Mouse (Mus musculus) embryonic facial prominence, embryonic 14.5 days (tissue): Measurements from ENCODE around the gene Mab21l2. TPM values are rescaled to one million over a fixed set of nuclear protein-coding genes. Genes with fewer than 3 reads are reported as not detected.

ENCODE experiments used
- ATAC-seq: fragments of 200-750 bp; cut with Nextera tagmentation; 2 replicates; pipeline ENCODE4 v1.8.0; 2017; ENCODE audit warnings: low read depth, moderate number of reproducible peaks, moderate TSS enrichment
- DNase-seq: peaks from one replicate; pipeline ENCODE4 v3.0.0-alpha.2; 2015; ENCODE audit warnings: low spot score
- H3K27ac ChIP-seq: fragments of 300-500 bp; sonication (generic); replicated peaks from 2 replicates; pipeline ENCODE4 v1.5.1; 2014; ENCODE audit warnings: low read depth, mild to moderate bottlenecking, low read length, moderate library complexity
- H3K27me3 ChIP-seq: fragments of 300-500 bp; sonication (generic); replicated peaks from 2 replicates; pipeline ENCODE4 v1.6.1; 2014; ENCODE audit warnings: low read length; ENCODE audit not compliant: control insufficient read depth, insufficient read depth
- H3K36me3 ChIP-seq: fragments of 300-500 bp; sonication (generic); 2 replicates; pipeline ENCODE4 v1.6.1; 2014; ENCODE audit warnings: low read length, mixed read lengths; ENCODE audit not compliant: control insufficient read depth, insufficient read depth
- H3K4me1 ChIP-seq: fragments of 300-500 bp; sonication (generic); 2 replicates; pipeline ENCODE4 v1.6.1; 2014; ENCODE audit warnings: antibody characterized with exemption, low read length; ENCODE audit not compliant: control insufficient read depth, insufficient read depth
- H3K4me2 ChIP-seq: fragments of 300-500 bp; sonication (generic); 2 replicates; pipeline ENCODE4 v1.6.1; 2014; ENCODE audit warnings: low read depth, mild to moderate bottlenecking, low read length, moderate library complexity, mixed read lengths
- H3K4me3 ChIP-seq: fragments of 300-500 bp; sonication (generic); 2 replicates; pipeline ENCODE4 v1.5.1; 2014; ENCODE audit warnings: low read depth, mild to moderate bottlenecking, low read length
- H3K9ac ChIP-seq: fragments of 300-500 bp; sonication (generic); 2 replicates; pipeline ENCODE4 v1.6.1; 2014; ENCODE audit warnings: low read depth, mild to moderate bottlenecking, low read length, moderate library complexity, mixed read lengths
- H3K9me3 ChIP-seq: fragments of 300-500 bp; sonication (generic); 2 replicates; pipeline ENCODE4 v1.6.1; 2016; ENCODE audit warnings: low read length; ENCODE audit not compliant: control insufficient read depth
- WGBS: fragments of 180-500 bp; shearing (Covaris S2); extraction: QIAGEN DNeasy Blood & Tissue Kit; methylation state at CpG from one replicate; pipeline ENCODE4 v1.1.7; 2014; 5-methylcytosine and 5-hydroxymethylcytosine counted together
- polyA plus RNA-seq: library from polyadenylated mRNA; unstranded; fragments of >200 nt; fragmentation: Nextera tagmentation; extraction: Ambion mirVana; gene quantifications from 2 replicates; pipeline ENCODE4 v1.2.1, GENCODE M21; 2014

The Mab21l2 gene
- polyA plus RNA-seq = 33.9 and 45.0 TPM in 2 replicates

GRCm38 (mm10) chr3:86548091-86549015 lies at the start of gene Mab21l2:
Mab21l2 (minus strand) TSS chr3:86548629.
- peak within 1 kb of the TSS; percentile 99 for H3K27ac ChIP-seq
- peak within 1 kb of the TSS; percentile 95 for H3K9ac ChIP-seq
- H3K4me2 ChIP-seq = peak within 1 kb of the TSS; percentile 64

GRCm38 (mm10) chr3:86575312-86575711 lies 26.9 kb upstream of the Mab21l2 start:
- Histone ChIP-seq H3K9ac (no peak overlapping the region), H3K4me1 (no peaks in the 10 kb centered on the region), H3K27ac (no peak overlapping the region), H3K4me3 (no peak overlapping the region), H3K27me3 (no peaks in the 10 kb centered on the region), H3K36me3 (no peaks in the 10 kb centered on the region), H3K4me2 (no peak overlapping the region), H3K9me3 (no peaks in the 10 kb centered on the region)
- ATAC-seq (no peak), DNase-seq (no peak)

More at GRCm38 (mm10) chr3:86548091-86549015, at the start of gene Mab21l2:
- DNase-seq = peak; percentile 94
- WGBS = 2% methylated on average over 25 of the region's 25 CpGs
- no peaks in the 10 kb centered on the region for H3K9me3 ChIP-seq
- H3K36me3 ChIP-seq = no peaks in the 10 kb centered on the region
- peak; percentile 88 for ATAC-seq
- peaks cover 7% of the 10 kb centered on the region; the same call in 1 of the 2 replicates for H3K4me1 ChIP-seq
- H3K27me3 ChIP-seq = peaks cover 15% of the 10 kb centered on the region; the same call in 1 of the 2 replicates
- peak within 1 kb of the TSS; percentile 55 for H3K4me3 ChIP-seq

GRCm38 (mm10) chr3:86572519-86573244 lies 24.3 kb upstream of the Mab21l2 start:
- DNase-seq (no peak), ATAC-seq (no peak)
- Histone ChIP-seq H3K4me3 (no peak overlapping the region), H3K4me1 (no peaks in the 10 kb centered on the region), H3K36me3 (no peaks in the 10 kb centered on the region), H3K9me3 (no peaks in the 10 kb centered on the region), H3K27me3 (no peaks in the 10 kb centered on the region), H3K9ac (no peak overlapping the region), H3K27ac (no peak overlapping the region), H3K4me2 (no peak overlapping the region)
- WGBS = 50% methylated on average over 3 of the region's 3 CpGs

GRCm38 (mm10) chr3:86571518-86571917 lies 23.1 kb upstream of the Mab21l2 start:
- no peak overlapping the region for H3K4me2 ChIP-seq
- 30% methylated on average over 4 of the region's 4 CpGs for WGBS
- no peak overlapping the region for H3K27ac ChIP-seq
- H3K36me3 ChIP-seq = no peaks in the 10 kb centered on the region
- H3K27me3 ChIP-seq = no peaks in the 10 kb centered on the region
- DNase-seq (no peak), ATAC-seq (no peak)
- no peaks in the 10 kb centered on the region for H3K9me3 ChIP-seq
- no peaks in the 10 kb centered on the region for H3K4me1 ChIP-seq
- no peak overlapping the region for H3K4me3 ChIP-seq
- H3K9ac ChIP-seq = no peak overlapping the region

GRCm38 (mm10) chr3:86567312-86567711 lies 18.9 kb upstream of the Mab21l2 start:
- Histone ChIP-seq H3K27me3 (no peaks in the 10 kb centered on the region), H3K4me1 (no peaks in the 10 kb centered on the region), H3K4me3 (no peak overlapping the region), H3K36me3 (no peaks in the 10 kb centered on the region), H3K9me3 (no peaks in the 10 kb centered on the region), H3K4me2 (no peak overlapping the region), H3K27ac (no peak overlapping the region), H3K9ac (no peak overlapping the region)
- ATAC-seq (no peak), DNase-seq (no peak)
- WGBS = 66% methylated on average over 4 of the region's 4 CpGs

GRCm38 (mm10) chr3:86561396-86561795 lies 13.0 kb upstream of the Mab21l2 start:
- DNase-seq (no peak), ATAC-seq (no peak)
- no peaks in the 10 kb centered on the region for H3K27me3 ChIP-seq
- H3K4me3 ChIP-seq = no peak overlapping the region
- no peaks in the 10 kb centered on the region for H3K36me3 ChIP-seq
- H3K4me2 ChIP-seq = no peak overlapping the region
- H3K27ac ChIP-seq = no peak overlapping the region
- WGBS = 95% methylated on average over 1 of the region's 1 CpGs
- H3K9me3 ChIP-seq = no peaks in the 10 kb centered on the region
- H3K9ac ChIP-seq = no peak overlapping the region
- H3K4me1 ChIP-seq = peaks cover 6% of the 10 kb centered on the region; the same call in 1 of the 2 replicates

GRCm38 (mm10) chr3:86561023-86561344 lies 12.6 kb upstream of the Mab21l2 start:
- H3K4me1 ChIP-seq = peaks cover 10% of the 10 kb centered on the region; the same call in 1 of the 2 replicates
- H3K36me3 ChIP-seq = no peaks in the 10 kb centered on the region
- ATAC-seq (no peak), DNase-seq (no peak)
- no peaks in the 10 kb centered on the region for H3K9me3 ChIP-seq
- no peak overlapping the region for H3K4me2 ChIP-seq
- H3K27ac ChIP-seq = no peak overlapping the region
- H3K27me3 ChIP-seq = no peaks in the 10 kb centered on the region
- no peak overlapping the region for H3K4me3 ChIP-seq
- no peak overlapping the region for H3K9ac ChIP-seq
- 85% methylated on average over 1 of the region's 1 CpGs for WGBS

- no peak overlapping the region for H3K4me2 ChIP-seq
- no peak overlapping the region for H3K27ac ChIP-seq
- ATAC-seq (no peak), DNase-seq (peak; percentile 55)
- no peaks in the 10 kb centered on the region for H3K36me3 ChIP-seq
- H3K27me3 ChIP-seq = no peaks in the 10 kb centered on the region
- H3K4me3 ChIP-seq = no peak overlapping the region
- H3K4me1 ChIP-seq = peaks cover 12% of the 10 kb centered on the region
- no peak overlapping the region for H3K9ac ChIP-seq
- 75% methylated on average over 4 of the region's 4 CpGs for WGBS
- H3K9me3 ChIP-seq = no peaks in the 10 kb centered on the region
Measured at GRCm38 (mm10) chr3:86560281-86561022, 12.0 kb upstream of the Mab21l2 start.
